Mouse (Mus musculus) brain, embryonic 14.5 days (tissue): Measurements from ENCODE around the gene Hoxc13.

ENCODE experiments used
- CTCF ChIP-seq: fragments of 200-500 bp; IDR thresholded peaks from 2 replicates; pipeline ENCODE4 v1.5.1; 2012; ENCODE audit warnings: inconsistent platforms, mild to moderate bottlenecking, moderate library complexity, borderline replicate concordance; ENCODE audit not compliant: insufficient read depth, insufficient read length; ENCODE audit errors: extremely low read depth
- POLR2A ChIP-seq: fragments of 200-500 bp; IDR thresholded peaks from 2 replicates; pipeline ENCODE4 v1.6.1; 2012; ENCODE audit warnings: mild to moderate bottlenecking, inconsistent platforms, borderline replicate concordance; ENCODE audit not compliant: poor library complexity, insufficient read depth, insufficient read length, severe bottlenecking; ENCODE audit errors: extremely low read depth

DNA sequence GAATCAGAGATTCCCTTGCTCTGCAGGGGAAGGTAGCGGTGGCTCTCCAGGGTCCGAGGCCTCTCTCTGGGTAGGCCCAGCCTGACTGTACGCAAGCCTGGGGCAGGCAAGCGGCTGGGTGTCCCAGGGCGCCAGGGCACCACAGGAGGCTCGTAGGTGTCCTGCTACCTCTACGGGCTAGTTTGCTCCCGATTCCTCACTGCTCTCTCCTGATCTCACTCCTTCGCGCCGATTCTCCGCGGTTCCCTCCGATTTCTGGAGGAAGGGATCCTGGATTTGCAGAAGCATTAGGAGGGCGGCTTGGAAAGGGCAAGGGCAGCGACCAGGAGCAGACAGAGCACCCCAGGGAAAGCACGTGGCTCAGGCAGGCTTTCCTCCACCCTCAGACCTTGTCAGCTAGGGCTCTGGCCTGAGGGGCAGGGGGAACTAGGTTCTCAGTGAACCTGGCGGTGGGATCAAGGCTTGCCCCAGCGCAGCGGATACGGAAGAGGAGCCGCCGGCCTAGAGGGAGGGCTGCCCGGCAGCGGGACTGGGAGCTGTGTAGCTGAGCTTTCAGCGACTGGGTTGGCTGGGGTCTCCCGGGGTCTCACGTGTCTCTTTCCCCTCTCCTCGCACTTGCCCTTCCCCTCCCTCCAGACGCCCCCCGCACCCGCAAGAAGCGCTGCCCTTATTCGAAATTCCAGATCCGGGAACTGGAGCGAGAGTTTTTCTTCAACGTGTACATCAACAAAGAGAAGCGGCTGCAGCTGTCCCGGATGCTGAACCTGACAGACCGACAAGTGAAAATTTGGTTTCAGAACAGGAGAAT is 35.1 kb downstream of the Hoxc13 start:
- no peak for TF ChIP-seq CTCF
- TF ChIP-seq POLR2A, result no peak
